Comparison of ENCODE assay signal across 8 mouse cellular contexts in genomic region chr1:55404439-55404838, GRCm38 (mm10). TPM values are rescaled to one million over a fixed set of nuclear protein-coding genes. Genes with fewer than 3 reads are reported as not detected.
DNase-seq lines count a peak whose midpoint lies in the region; ATAC-seq and TF ChIP-seq lines count a peak whose summit lies in the region.

No protein-coding gene starts in this region.

- no peak for TF ChIP-seq POLR2A in limb, embryonic 14.5 days (IDR thresholded peaks at IDR 0.05; ENCODE audit: borderline replicate concordance, extremely low read depth, insufficient read depth, insufficient read length)

- DNase-seq in urinary bladder, postnatal 14 days (ENCODE audit: low spot score) = peak; percentile 50
- no peak for DNase-seq in urinary bladder, postnatal 10 days (ENCODE audit: low spot score)
- peak; percentile 37 for DNase-seq in c-Kit-positive CD71-positive TER-119-positive erythroid progenitor cells, embryonic 14.5 days (ENCODE audit: low spot score)
- DNase-seq in gastrocnemius, adult 2 months = no peak
- peak; percentile 70 for DNase-seq in limb, embryonic 14.5 days (ENCODE audit: low spot score)
- peak; percentile 11 to 45 for DNase-seq in natural killer cell, adult 2 months (ENCODE audit: low spot score in 2 of 2)
- peak; percentile 64 for DNase-seq in thymus, postnatal 25 days

- H3K4me3 ChIP-seq in gastrocnemius, adult 2 months = peak overlapping the region; percentile 94
- no peak overlapping the region for H3K4me3 ChIP-seq in kidney, embryonic 15.5 days (replicated peaks)
- no peak overlapping the region for H3K4me3 ChIP-seq in limb, embryonic 14.5 days (replicated peaks; ENCODE audit: low read length)

- no peaks in the 10 kb centered on the region for H3K9me3 ChIP-seq in kidney, embryonic 15.5 days (replicated peaks)
- H3K9me3 ChIP-seq in limb, embryonic 14.5 days (ENCODE audit: control insufficient read depth, low read length) = no peaks in the 10 kb centered on the region

- no peaks in the 10 kb centered on the region for H3K36me3 ChIP-seq in kidney, embryonic 15.5 days
- H3K36me3 ChIP-seq in limb, embryonic 14.5 days (ENCODE audit: control insufficient read depth, insufficient read depth, low read length) = no peaks in the 10 kb centered on the region

- intact Hi-C loops in gastrocnemius, adult 2 months (cut with DNase I) = loop anchor here (1.0 to 2.0 kb wide), 2 partner anchors 434 to 470 kb away; no protein-coding TSS in a partner anchor

- peak overlapping the region; percentile 70; the same call in 1 of the 2 replicates for H3K27ac ChIP-seq in gastrocnemius, adult 2 months
- H3K27ac ChIP-seq in kidney, embryonic 15.5 days = no peak overlapping the region
- no peak overlapping the region for H3K27ac ChIP-seq in limb, embryonic 14.5 days (replicated peaks; ENCODE audit: low read depth, low read length)

- under 1% methylated on average over 3 of the region's 3 CpGs for WGBS in kidney, embryonic 15.5 days
- WGBS in limb, embryonic 14.5 days = 3% methylated on average over 3 of the region's 3 CpGs

- TF ChIP-seq CTCF in gastrocnemius, adult 2 months (IDR thresholded peaks at IDR 0.05) = peak; percentile 88

- no peak overlapping the region for H3K9ac ChIP-seq in kidney, embryonic 15.5 days
- H3K9ac ChIP-seq in limb, embryonic 14.5 days (ENCODE audit: low read depth, low read length, severe bottlenecking) = no peak overlapping the region

- peak overlapping the region; percentile 98 for H3K4me2 ChIP-seq in kidney, embryonic 15.5 days
- H3K4me2 ChIP-seq in limb, embryonic 14.5 days (replicated peaks; ENCODE audit: low read depth, low read length, severe bottlenecking) = no peak overlapping the region

- peaks cover 17% of the 10 kb centered on the region for H3K4me1 ChIP-seq in kidney, embryonic 15.5 days
- H3K4me1 ChIP-seq in limb, embryonic 14.5 days (ENCODE audit: control insufficient read depth, insufficient read depth, low read length) = peaks cover 5% of the 10 kb centered on the region; the same call in 1 of the 2 replicates

- H3K27me3 ChIP-seq in kidney, embryonic 15.5 days = peaks cover 8% of the 10 kb centered on the region
- peaks cover 7% of the 10 kb centered on the region; the same call in 1 of the 2 replicates for H3K27me3 ChIP-seq in limb, embryonic 14.5 days (ENCODE audit: control insufficient read depth, insufficient read depth, low read length)

- no peak for ATAC-seq in kidney, embryonic 15.5 days (replicated peaks; ENCODE audit: low FRiP score)
- no peak for ATAC-seq in limb, embryonic 14.5 days (ENCODE audit: low FRiP score, low read depth)

RNA-seq across cellular contexts. Expression of gene Plcl1, which starts 1.3 kb away (rescaled TPM):
- total RNA-seq in gastrocnemius, adult 2 months (2021) = 1 to 10 TPM; 4.1 to 4.6 TPM
- polyA plus RNA-seq in kidney, embryonic 15.5 days (2015; fragmentation: Nextera tagmentation; extraction: Ambion mirVana) = 4.8 and 5.5 TPM in 2 replicates
- 2.0 and 2.3 TPM in 2 replicates for polyA plus RNA-seq in limb, embryonic 14.5 days (2012; rRNA removed)
- polyA plus RNA-seq in limb, embryonic 14.5 days (2014; fragmentation: Nextera tagmentation; extraction: Ambion mirVana) = 1.8 and 2.8 TPM in 2 replicates

RNA-seq across cellular contexts. Expression of gene Boll, which starts 41.2 kb away (rescaled TPM):
- total RNA-seq in gastrocnemius, adult 2 months (2021) = not detected
- polyA plus RNA-seq in kidney, embryonic 15.5 days (2015; fragmentation: Nextera tagmentation; extraction: Ambion mirVana) = 0.30 TPM in 1 of 2 replicates, not detected in the other
- polyA plus RNA-seq in limb, embryonic 14.5 days (2012; rRNA removed) = 0.23 and 0.24 TPM in 2 replicates
- 0.22 and 0.99 TPM in 2 replicates for polyA plus RNA-seq in limb, embryonic 14.5 days (2014; fragmentation: Nextera tagmentation; extraction: Ambion mirVana)

Comparison
In these comparisons a context has a peak if more than half of its experiments do, and no peak if none do; other contexts are left out.
1. DNase-seq: peak in urinary bladder, postnatal 14 days (single experiment), c-Kit-positive CD71-positive TER-119-positive erythroid progenitor cells, embryonic 14.5 days (single experiment), limb, embryonic 14.5 days (single experiment), natural killer cell, adult 2 months (2 of 2) and thymus, postnatal 25 days (single experiment); none in urinary bladder, postnatal 10 days (single experiment) and gastrocnemius, adult 2 months (single experiment).